Mouse (Mus musculus) lung, embryonic 16.5 days (tissue): ENCODE measurements at regions not wholly inside any gene's neighbourhood (a gene's known extent, or its start where the extent isn't known, plus 50 kb on each side); places are given as distances from the start of the nearest gene placed in this dataset.

Experiments
- ATAC-seq: fragments of 200-750 bp; cut with Nextera tagmentation; 2 replicates; pipeline ENCODE4 v1.8.0; 2017; ENCODE audit warnings: low read depth, mild to moderate bottlenecking, moderate library complexity
- H3K27ac ChIP-seq: fragments of 300-500 bp; sonication (generic); 2 replicates; pipeline ENCODE4 v1.5.1; 2014; ENCODE audit warnings: mild to moderate bottlenecking, control low read depth, low read length
- H3K27me3 ChIP-seq: fragments of 300-500 bp; sonication (generic); 2 replicates; pipeline ENCODE4 v1.6.1; 2014; ENCODE audit warnings: low read depth, low read length, mixed read lengths; ENCODE audit not compliant: control insufficient read depth, insufficient read depth
- H3K36me3 ChIP-seq: fragments of 300-500 bp; sonication (generic); 2 replicates; pipeline ENCODE4 v1.6.1; 2014; ENCODE audit warnings: low read length; ENCODE audit not compliant: control insufficient read depth, insufficient read depth
- H3K4me1 ChIP-seq: fragments of 300-500 bp; sonication (generic); replicated peaks from 2 replicates; pipeline ENCODE4 v1.6.1; 2014; ENCODE audit warnings: low read length, mixed read lengths; ENCODE audit not compliant: control insufficient read depth, insufficient read depth
- H3K4me2 ChIP-seq: fragments of 300-500 bp; sonication (generic); 2 replicates; pipeline ENCODE4 v1.6.1; 2014; ENCODE audit warnings: low read depth, low read length, control low read depth
- H3K4me3 ChIP-seq: fragments of 300-500 bp; sonication (generic); 2 replicates; pipeline ENCODE4 v1.5.1; 2014; ENCODE audit warnings: mild to moderate bottlenecking, low read length, control low read depth
- H3K9ac ChIP-seq: fragments of 300-500 bp; sonication (generic); 2 replicates; pipeline ENCODE4 v1.6.1; 2014; ENCODE audit warnings: low read length, control low read depth
- H3K9me3 ChIP-seq: fragments of 300-500 bp; sonication (generic); 2 replicates; pipeline ENCODE4 v1.6.1; 2016; ENCODE audit warnings: low read length; ENCODE audit not compliant: control insufficient read depth
- WGBS: fragments of 180-500 bp; shearing (Covaris S2); extraction: QIAGEN DNeasy Blood & Tissue Kit; methylation state at CpG from one replicate; pipeline ENCODE4 v1.1.7; 2014; 5-methylcytosine and 5-hydroxymethylcytosine counted together

- Histone ChIP-seq H3K27ac (no peak overlapping the region), H3K36me3 (no peaks in the 10 kb centered on the region), H3K4me2 (no peak overlapping the region), H3K27me3 (no peaks in the 10 kb centered on the region), H3K4me3 (no peak overlapping the region), H3K9ac (no peak overlapping the region), H3K4me1 (no peaks in the 10 kb centered on the region), H3K9me3 (no peaks in the 10 kb centered on the region)
- ATAC-seq, result no peak
- WGBS, result 83% methylated on average over 6 of the region's 6 CpGs
Observed at GRCm38 (mm10) chr8:127742236-127742635, 616.2 kb upstream of the Nrp1 start.

- WGBS, result 77% methylated on average over 4 of the region's 4 CpGs
- no peaks in the 10 kb centered on the region for H3K36me3 ChIP-seq
- no peaks in the 10 kb centered on the region for H3K4me1 ChIP-seq
- no peak for ATAC-seq
- no peaks in the 10 kb centered on the region for H3K27me3 ChIP-seq
- H3K4me3 ChIP-seq, result no peak overlapping the region
- H3K27ac ChIP-seq, result no peak overlapping the region
- H3K4me2 ChIP-seq, result no peak overlapping the region
- no peaks in the 10 kb centered on the region for H3K9me3 ChIP-seq
- H3K9ac ChIP-seq, result no peak overlapping the region
Observed at GRCm38 (mm10) chr8:127745221-127745620, 613.2 kb upstream of the Nrp1 start.

- ATAC-seq, result no peak
- 59% methylated on average over 8 of the region's 8 CpGs for WGBS
Observed at GRCm38 (mm10) chr8:127746456-127746855, 611.9 kb upstream of the Nrp1 start.

GRCm38 (mm10) chr8:127752871-127753270 is 605.5 kb upstream of the Nrp1 start:
- H3K36me3 ChIP-seq, result no peaks in the 10 kb centered on the region
- no peak overlapping the region for H3K9ac ChIP-seq
- H3K4me3 ChIP-seq, result no peak overlapping the region
- H3K27ac ChIP-seq, result no peak overlapping the region
- no peaks in the 10 kb centered on the region; the same call in 1 of the 2 replicates for H3K4me1 ChIP-seq
- H3K27me3 ChIP-seq, result no peaks in the 10 kb centered on the region
- no peaks in the 10 kb centered on the region for H3K9me3 ChIP-seq
- WGBS, result 77% methylated on average over 5 of the region's 5 CpGs
- H3K4me2 ChIP-seq, result no peak overlapping the region
- no peak for ATAC-seq

More at GRCm38 (mm10) chr8:127746456-127746855, 611.9 kb upstream of the Nrp1 start:
- Histone ChIP-seq H3K27me3 (no peaks in the 10 kb centered on the region), H3K4me1 (no peaks in the 10 kb centered on the region), H3K4me3 (no peak overlapping the region), H3K9ac (no peak overlapping the region), H3K9me3 (no peaks in the 10 kb centered on the region), H3K36me3 (no peaks in the 10 kb centered on the region), H3K4me2 (no peak overlapping the region), H3K27ac (no peak overlapping the region)

- WGBS, result 70% methylated on average over 5 of the region's 5 CpGs
- Histone ChIP-seq H3K27me3 (no peaks in the 10 kb centered on the region), H3K27ac (no peak overlapping the region), H3K9me3 (no peaks in the 10 kb centered on the region), H3K9ac (no peak overlapping the region), H3K4me3 (no peak overlapping the region), H3K4me2 (no peak overlapping the region), H3K4me1 (no peaks in the 10 kb centered on the region; the same call in 1 of the 2 replicates), H3K36me3 (no peaks in the 10 kb centered on the region)
- ATAC-seq, result peak; percentile 83
Observed at GRCm38 (mm10) chr8:127753793-127754565, 604.4 kb upstream of the Nrp1 start.

- peak; percentile 38; the same call in 1 of the 2 replicates for ATAC-seq
- 49% methylated on average over 2 of the region's 2 CpGs for WGBS
- Histone ChIP-seq H3K4me2 (no peak overlapping the region), H3K9me3 (no peaks in the 10 kb centered on the region), H3K27ac (peak overlapping the region; percentile 42; the same call in 1 of the 2 replicates), H3K27me3 (no peaks in the 10 kb centered on the region), H3K4me1 (no peaks in the 10 kb centered on the region; the same call in 1 of the 2 replicates), H3K4me3 (no peak overlapping the region), H3K36me3 (no peaks in the 10 kb centered on the region), H3K9ac (no peak overlapping the region)
Observed at GRCm38 (mm10) chr8:127757396-127757795, 601.0 kb upstream of the Nrp1 start.

- Histone ChIP-seq H3K27ac (no peak overlapping the region), H3K4me2 (no peak overlapping the region), H3K9ac (no peak overlapping the region), H3K4me1 (no peaks in the 10 kb centered on the region; the same call in 1 of the 2 replicates), H3K4me3 (no peak overlapping the region), H3K36me3 (no peaks in the 10 kb centered on the region), H3K9me3 (no peaks in the 10 kb centered on the region), H3K27me3 (no peaks in the 10 kb centered on the region)
- ATAC-seq, result no peak
- 70% methylated on average over 5 of the region's 5 CpGs for WGBS
Observed at GRCm38 (mm10) chr8:127759906-127760305, 598.5 kb upstream of the Nrp1 start.

- Histone ChIP-seq H3K4me2 (no peak overlapping the region), H3K9ac (no peak overlapping the region), H3K27ac (no peak overlapping the region), H3K9me3 (no peaks in the 10 kb centered on the region), H3K4me3 (no peak overlapping the region), H3K36me3 (no peaks in the 10 kb centered on the region), H3K27me3 (no peaks in the 10 kb centered on the region), H3K4me1 (peaks cover 5% of the 10 kb centered on the region; the same call in 1 of the 2 replicates)
- peak; percentile 45; the same call in 1 of the 2 replicates for ATAC-seq
- 45% methylated on average over 5 of the region's 5 CpGs for WGBS
Observed at GRCm38 (mm10) chr8:127765199-127765598, 593.2 kb upstream of the Nrp1 start.

GRCm38 (mm10) chr8:127768311-127768710 is 590.1 kb upstream of the Nrp1 start:
- H3K4me2 ChIP-seq, result no peak overlapping the region
- H3K27me3 ChIP-seq, result no peaks in the 10 kb centered on the region
- no peak overlapping the region for H3K9ac ChIP-seq
- ATAC-seq, result no peak
- no peaks in the 10 kb centered on the region for H3K9me3 ChIP-seq
- H3K27ac ChIP-seq, result no peak overlapping the region
- no peak overlapping the region for H3K4me3 ChIP-seq
- peaks cover 5% of the 10 kb centered on the region; the same call in 1 of the 2 replicates for H3K4me1 ChIP-seq
- 72% methylated on average over 3 of the region's 3 CpGs for WGBS
- H3K36me3 ChIP-seq, result no peaks in the 10 kb centered on the region
